Mouse (Mus musculus): ENCODE results near the gene Krtap4-7. TPM values are rescaled to one million over a fixed set of nuclear protein-coding genes. Genes with fewer than 3 reads are reported as not detected.
"Not testable (repeated sequence)": the region's sequence is repeated elsewhere in the genome, so short reads cannot be mapped to it uniquely, and the experiment has no call there.

The Krtap4-7 gene
- total RNA-seq, 1 experiment from 2014 or later, result not detected

DNA sequence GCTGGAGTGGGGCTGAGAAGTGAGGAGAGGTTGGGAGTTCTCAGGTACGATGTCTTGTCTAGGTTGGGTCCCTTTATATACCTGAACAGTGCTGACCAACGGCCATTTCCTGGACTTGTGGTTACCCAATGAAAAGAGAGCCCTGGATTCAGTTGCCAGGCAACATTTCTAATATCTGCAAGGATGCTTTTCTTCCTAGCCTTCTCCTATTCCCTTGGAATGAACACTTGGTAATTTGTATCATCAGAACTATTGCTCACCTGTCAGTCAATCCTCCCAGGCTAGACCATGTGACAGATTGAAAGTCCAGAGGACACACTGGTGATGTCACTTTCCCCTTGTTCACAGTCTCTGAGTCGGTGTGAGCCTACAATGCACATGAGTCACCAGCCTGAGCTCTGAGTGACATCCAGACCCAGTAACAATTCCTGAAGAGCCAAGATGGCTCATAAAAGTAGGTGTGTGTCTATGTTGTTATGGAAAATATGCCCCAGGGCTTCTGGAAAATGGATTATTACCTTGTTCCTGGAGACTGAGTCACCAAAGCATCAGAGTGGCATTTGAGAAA lies 29.0 kb downstream of the Krtap4-7 start, which contains the start of gene Krtap2-4:
TSS of gene Krtap2-4 (minus strand) at position 51 of the 568 bp plus-strand sequence.
- no peak for ATAC-seq (replicated peaks in 1 of 2; ENCODE audit: insufficient read depth in 1 of 2, low FRiP score in 2 of 2, low TSS enrichment in 1 of 2, low read depth in 1 of 2, poor library complexity in 2 of 2, severe bottlenecking in 2 of 2)

- ATAC-seq (replicated peaks in 1 of 2; ENCODE audit: insufficient read depth in 1 of 2, low FRiP score in 2 of 2, low TSS enrichment in 1 of 2, low read depth in 1 of 2, poor library complexity in 2 of 2, severe bottlenecking in 2 of 2), result not testable (repeated sequence)
Measured at GRCm38 (mm10) chr11:99610089-99610488, 33.8 kb downstream of the Krtap4-7 start, which contains the start of gene Gm11937. Gene Gm11937, minus strand, starts transcription at chr11:99610189.

DNA sequence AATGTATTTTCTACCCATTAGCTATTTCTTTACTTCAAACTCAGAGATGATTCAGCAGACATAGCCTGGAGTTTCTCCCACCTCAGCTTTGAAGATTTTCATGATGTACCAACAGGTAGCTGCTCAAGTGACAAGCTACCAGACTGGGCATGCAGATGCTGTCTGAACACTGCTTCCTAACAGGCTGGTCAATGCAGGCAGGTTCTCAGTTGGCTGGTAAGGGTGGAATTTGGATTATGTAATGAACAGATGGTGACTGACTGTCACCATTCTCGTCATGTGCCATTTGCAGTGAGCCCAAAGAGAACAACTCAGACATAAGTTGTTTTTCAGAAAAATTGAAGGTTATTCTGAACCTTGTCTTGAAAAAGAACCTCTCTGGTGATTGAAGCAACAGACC lies 34.8 kb downstream of the Krtap4-7 start:
- no peak for ATAC-seq (replicated peaks in 1 of 2; ENCODE audit: insufficient read depth in 1 of 2, low FRiP score in 2 of 2, low TSS enrichment in 1 of 2, low read depth in 1 of 2, poor library complexity in 2 of 2, severe bottlenecking in 2 of 2)

DNA sequence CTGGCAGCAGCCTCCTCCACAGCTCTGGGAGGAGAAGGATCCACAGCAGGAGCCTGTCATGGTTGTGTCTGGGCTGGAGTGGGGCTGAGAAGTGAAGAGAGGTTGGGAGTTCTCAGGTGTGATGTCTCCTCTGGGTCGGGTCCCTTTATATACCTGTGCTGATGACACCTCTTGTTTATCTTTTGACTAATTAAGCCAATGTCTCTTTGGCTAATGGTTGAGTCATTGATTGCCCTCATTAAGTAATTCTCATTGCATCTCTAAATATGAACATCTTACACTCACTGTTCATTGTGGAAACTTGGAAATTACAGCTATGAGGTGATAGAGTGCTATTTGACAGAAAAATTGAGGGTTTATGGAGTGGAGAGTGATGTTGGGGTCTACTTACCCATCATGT lies 40.7 kb downstream of the Krtap4-7 start, which contains the start of gene Gm11938:
TSS of gene Gm11938 (minus strand) at position 101 of the 400 bp plus-strand sequence.
- not testable (repeated sequence) for ATAC-seq (replicated peaks in 1 of 2; ENCODE audit: insufficient read depth in 1 of 2, low FRiP score in 2 of 2, low TSS enrichment in 1 of 2, low read depth in 1 of 2, poor library complexity in 2 of 2, severe bottlenecking in 2 of 2)

GRCm38 (mm10) chr11:99597742-99598141 lies 46.1 kb downstream of the Krtap4-7 start, which contains the start of gene Krtap9-3:
Gene Krtap9-3, minus strand, starts transcription at chr11:99598105.
- not testable (repeated sequence) for ATAC-seq (replicated peaks in 1 of 2; ENCODE audit: insufficient read depth in 1 of 2, low FRiP score in 2 of 2, low TSS enrichment in 1 of 2, low read depth in 1 of 2, poor library complexity in 2 of 2, severe bottlenecking in 2 of 2)

Other genes starting within 250 kb of the Krtap4-7 start
- not detected in 2 replicates for gene Krt12, start 221.8 kb downstream of the Krtap4-7 start, total RNA-seq (2017)
- not detected in 2 replicates for gene Krt20, start 205.9 kb downstream of the Krtap4-7 start, total RNA-seq (2017)
- not detected in 2 replicates for gene Krt23, start 151.0 kb downstream of the Krtap4-7 start, total RNA-seq (2017)
- not detected in 2 replicates for gene Krt39, start 122.8 kb downstream of the Krtap4-7 start, total RNA-seq (2017)
- gene Krt40, start 100.9 kb downstream of the Krtap4-7 start, total RNA-seq (2017), result not detected in 2 replicates
- gene Krtap3-3, start 93.2 kb downstream of the Krtap4-7 start, total RNA-seq (2017), result not detected in 2 replicates
- not detected in 2 replicates for gene Krtap3-2, start 87.2 kb downstream of the Krtap4-7 start, total RNA-seq (2017)
- gene Gm11939, start 84.6 kb downstream of the Krtap4-7 start, total RNA-seq (2017), result not detected in 2 replicates
- not detected in 2 replicates for gene Krtap3-1, start 77.5 kb downstream of the Krtap4-7 start, total RNA-seq (2017)
- not detected in 2 replicates for gene Krtap1-5, start 63.1 kb downstream of the Krtap4-7 start, total RNA-seq (2017)
- gene Krtap1-4, start 60.4 kb downstream of the Krtap4-7 start, total RNA-seq (2017), result not detected in 2 replicates
- gene Krtap1-3, start 52.8 kb downstream of the Krtap4-7 start, total RNA-seq (2017), result not detected in 2 replicates
- gene Krtap9-3, start 46.0 kb downstream of the Krtap4-7 start, total RNA-seq (2017), result not detected in 2 replicates
- gene Gm11938, start 40.8 kb downstream of the Krtap4-7 start, total RNA-seq (2017), result not detected in 2 replicates
- not detected in 2 replicates for gene Gm11937, start 33.9 kb downstream of the Krtap4-7 start, total RNA-seq (2017)
- gene Krtap2-4, start 29.2 kb downstream of the Krtap4-7 start, total RNA-seq (2017), result not detected in 2 replicates
- not detected in 2 replicates for gene Gm11562, start 23.7 kb downstream of the Krtap4-7 start, total RNA-seq (2017)
- not detected in 2 replicates for gene Krtap4-1, start 15.9 kb downstream of the Krtap4-7 start, total RNA-seq (2017)
- not detected in 2 replicates for gene Krtap4-2, start 9.0 kb downstream of the Krtap4-7 start, total RNA-seq (2017)
- gene Gm11555, start 6.1 kb upstream of the Krtap4-7 start, total RNA-seq (2017), result not detected in 2 replicates
- not detected in 2 replicates for gene Gm11563, start 14.9 kb upstream of the Krtap4-7 start, total RNA-seq (2017)
- not detected in 2 replicates for gene Krtap4-6, start 21.9 kb upstream of the Krtap4-7 start, total RNA-seq (2017)
- not detected in 2 replicates for gene Gm14190, start 46.7 kb upstream of the Krtap4-7 start, total RNA-seq (2017)
- gene Gm14180, start 90.2 kb upstream of the Krtap4-7 start, total RNA-seq (2017), result not detected in 2 replicates
- gene Gm11595, start 128.8 kb upstream of the Krtap4-7 start, total RNA-seq (2017), result not detected in 2 replicates
- gene Krtap4-8, start 136.6 kb upstream of the Krtap4-7 start, total RNA-seq (2017), result not detected in 2 replicates
- gene Krtap4-9, start 141.1 kb upstream of the Krtap4-7 start, total RNA-seq (2017), result not detected in 2 replicates
- not detected in 2 replicates for gene Gm11596, start 149.4 kb upstream of the Krtap4-7 start, total RNA-seq (2017)
- not detected in 2 replicates for gene Gm11569, start 154.8 kb upstream of the Krtap4-7 start, total RNA-seq (2017)
- not detected in 2 replicates for gene Gm11554, start 160.4 kb upstream of the Krtap4-7 start, total RNA-seq (2017)
- gene Krtap4-13, start 165.8 kb upstream of the Krtap4-7 start, total RNA-seq (2017), result not detected in 2 replicates
- gene Gm11564, start 171.6 kb upstream of the Krtap4-7 start, total RNA-seq (2017), result not detected in 2 replicates
- gene 2300003K06Rik, start 194.0 kb upstream of the Krtap4-7 start, total RNA-seq (2017), result not detected in 2 replicates
- not detected in 2 replicates for gene Krtap4-16, start 207.5 kb upstream of the Krtap4-7 start, total RNA-seq (2017)
- gene Gm11568, start 213.8 kb upstream of the Krtap4-7 start, total RNA-seq (2017), result not detected in 2 replicates
- not detected in 2 replicates for gene Gm11559, start 220.4 kb upstream of the Krtap4-7 start, total RNA-seq (2017)
- not detected in 2 replicates for gene Krtap9-1, start 229.3 kb upstream of the Krtap4-7 start, total RNA-seq (2017)
- gene Gm11567, start 235.1 kb upstream of the Krtap4-7 start, total RNA-seq (2017), result not detected in 2 replicates